Mouse (Mus musculus) gastrocnemius, postnatal 10 days (tissue): ENCODE results near the gene Pcnx2. TPM values are rescaled to one million over a fixed set of nuclear protein-coding genes. Genes with fewer than 3 reads are reported as not detected.

ENCODE experiments used
- DNase-seq: peaks from one replicate; pipeline ENCODE4 v3.0.0; 2021; ENCODE audit warnings: mixed read lengths
- total RNA-seq, 2 experiments: library from RNA; stranded (reverse); gene quantifications; 2 replicates each; pipeline ENCODE4 v1.2.3; 2021

Pcnx2 gene
- total RNA-seq, 2 experiments from 2014 or later: 0.45 to 0.59 TPM

GRCm38 (mm10) chr8:125709171-125709570 is 188.9 kb downstream of the Pcnx2 start:
- DNase-seq: no peak

GRCm38 (mm10) chr8:125705816-125706215 is 192.3 kb downstream of the Pcnx2 start:
- no peak for DNase-seq

- DNase-seq: no peak
These were observed 193.7 kb downstream of the Pcnx2 start for GRCm38 (mm10) chr8:125704434-125704833.

GRCm38 (mm10) chr8:125702868-125703473 is 195.1 kb downstream of the Pcnx2 start:
- no peak for DNase-seq

Other genes with a start within 250 kb of the Pcnx2 start
- gene Map10, start 228.5 kb downstream of the Pcnx2 start, total RNA-seq: 1 to 10 TPM; 3.6 to 4.1 TPM
- gene Ntpcr, start 168.4 kb downstream of the Pcnx2 start, total RNA-seq: 10 to 100 TPM; 16.5 to 18.6 TPM
- under 1 TPM; 0.21 to 0.41 TPM for gene Map3k21, start 12.1 kb upstream of the Pcnx2 start, total RNA-seq
- 1 to 10 TPM; 2.7 to 4.0 TPM for gene Kcnk1, start 96.9 kb upstream of the Pcnx2 start, total RNA-seq